ENCODE assay signal across 26 mouse cellular contexts in genomic region chr2:167354611-167355165, GRCm38 (mm10). TPM values are rescaled to one million over a fixed set of nuclear protein-coding genes. Genes with fewer than 3 reads are reported as not detected.
A peak's percentile ranks its signal among the peaks of the same experiment; 100 is the strongest.
DNase-seq lines count a peak whose midpoint lies in the region; ATAC-seq and TF ChIP-seq lines count a peak whose summit lies in the region.
"Had no signal": no experiment of that assay in that cellular context is flagged by ENCODE, and none has a peak within 500 bp of the region (broad histone marks: within the 10 kb centered on the region; RNA-seq: fewer than 3 reads in every experiment).

No protein-coding gene starts in this region.

- no peaks in the 10 kb centered on the region for H3K36me3 ChIP-seq in forebrain, embryonic 10.5 days (replicated peaks)
- H3K36me3 ChIP-seq in forebrain, embryonic 12.5 days (replicated peaks) = no peaks in the 10 kb centered on the region
- no peaks in the 10 kb centered on the region for H3K36me3 ChIP-seq in lung, embryonic 14.5 days (ENCODE audit: insufficient read depth)
- H3K36me3 ChIP-seq in embryonic facial prominence, embryonic 14.5 days (ENCODE audit: control insufficient read depth, insufficient read depth, low read length) = no peaks in the 10 kb centered on the region
- H3K36me3 ChIP-seq in stomach, postnatal 0 days (ENCODE audit: control insufficient read depth, insufficient read depth, low read length) = no peaks in the 10 kb centered on the region
- H3K36me3 ChIP-seq: forebrain, embryonic 15.5 days; G1E; hindbrain, embryonic 13.5 days; limb, embryonic 10.5 days; limb, embryonic 15.5 days; liver, embryonic 15.5 days; midbrain, embryonic 10.5 days; neural tube, embryonic 12.5 days had no signal

- no peak overlapping the region for H3K9ac ChIP-seq in forebrain, embryonic 12.5 days
- no peak overlapping the region for H3K9ac ChIP-seq in lung, embryonic 14.5 days
- no peak overlapping the region for H3K9ac ChIP-seq in embryonic facial prominence, embryonic 14.5 days (ENCODE audit: low read depth, low read length)
- H3K9ac ChIP-seq in stomach, postnatal 0 days (ENCODE audit: low read length) = no peak overlapping the region
- H3K9ac ChIP-seq: forebrain, embryonic 15.5 days; hindbrain, embryonic 13.5 days; limb, embryonic 15.5 days; liver, embryonic 15.5 days; neural tube, embryonic 12.5 days had no signal

- H3K4me1 ChIP-seq in forebrain, embryonic 10.5 days = peaks cover 32% of the 10 kb centered on the region
- peaks cover 15% of the 10 kb centered on the region; the same call in 1 of the 2 replicates for H3K4me1 ChIP-seq in forebrain, embryonic 12.5 days
- peaks cover 5% of the 10 kb centered on the region; the same call in 1 of the 2 replicates for H3K4me1 ChIP-seq in lung, embryonic 14.5 days (ENCODE audit: insufficient read depth)
- no peaks in the 10 kb centered on the region; the same call in none of the 2 replicates for H3K4me1 ChIP-seq in embryonic facial prominence, embryonic 14.5 days (ENCODE audit: control insufficient read depth, insufficient read depth, low read length)
- no peaks in the 10 kb centered on the region for H3K4me1 ChIP-seq in stomach, postnatal 0 days (replicated peaks; ENCODE audit: control insufficient read depth, insufficient read depth)
- H3K4me1 ChIP-seq: neural tube, embryonic 12.5 days had no signal

- H3K27me3 ChIP-seq in forebrain, embryonic 10.5 days (ENCODE audit: poor library complexity, severe bottlenecking) = peaks cover 34% of the 10 kb centered on the region
- peaks cover 15% of the 10 kb centered on the region for H3K27me3 ChIP-seq in forebrain, embryonic 12.5 days
- H3K27me3 ChIP-seq in lung, embryonic 14.5 days (ENCODE audit: insufficient read depth, low read length) = no peaks in the 10 kb centered on the region
- H3K27me3 ChIP-seq in embryonic facial prominence, embryonic 14.5 days (replicated peaks; ENCODE audit: control insufficient read depth, insufficient read depth, low read length) = 0 out of 2 replicates have a peak, but pooled peaks cover 7% of the 10 kb centered on the region
- H3K27me3 ChIP-seq in stomach, postnatal 0 days (ENCODE audit: control insufficient read depth, insufficient read depth, low read length) = no peaks in the 10 kb centered on the region
- H3K27me3 ChIP-seq: forebrain, embryonic 15.5 days; limb, embryonic 15.5 days; neural tube, embryonic 12.5 days had no signal

- TF ChIP-seq EP300 in stomach, postnatal 0 days (optimal IDR thresholded peaks at IDR 0.05) = no peak

- no peak overlapping the region for H3K4me2 ChIP-seq in forebrain, embryonic 12.5 days
- no peak overlapping the region for H3K4me2 ChIP-seq in lung, embryonic 14.5 days
- H3K4me2 ChIP-seq in embryonic facial prominence, embryonic 14.5 days (ENCODE audit: low read depth, low read length) = no peak overlapping the region
- no peak overlapping the region for H3K4me2 ChIP-seq in stomach, postnatal 0 days (replicated peaks; ENCODE audit: low read depth)
- H3K4me2 ChIP-seq: forebrain, embryonic 15.5 days; heart, embryonic 11.5 days; hindbrain, embryonic 13.5 days; limb, embryonic 15.5 days; liver, embryonic 15.5 days; neural tube, embryonic 12.5 days had no signal

- ATAC-seq in forebrain, embryonic 12.5 days (ENCODE audit: low FRiP score) = no peak
- no peak for ATAC-seq in lung, embryonic 14.5 days (ENCODE audit: insufficient read depth)
- peak; percentile 54 for ATAC-seq in embryonic facial prominence, embryonic 14.5 days (ENCODE audit: low read depth)
- peak; percentile 35; the same call in 1 of the 2 replicates for ATAC-seq in stomach, postnatal 0 days (ENCODE audit: low FRiP score, low TSS enrichment)
- ATAC-seq: forebrain, embryonic 15.5 days; midbrain, embryonic 16.5 days had no signal

- H3K27ac ChIP-seq in forebrain, embryonic 10.5 days = peak overlapping the region; percentile 9; the same call in 1 of the 2 replicates
- no peak overlapping the region for H3K27ac ChIP-seq in forebrain, embryonic 12.5 days
- H3K27ac ChIP-seq in lung, embryonic 14.5 days (ENCODE audit: low read depth) = no peak overlapping the region
- H3K27ac ChIP-seq in embryonic facial prominence, embryonic 14.5 days (replicated peaks; ENCODE audit: low read depth, low read length) = no peak overlapping the region
- H3K27ac ChIP-seq in stomach, postnatal 0 days (replicated peaks) = no peak overlapping the region
- H3K27ac ChIP-seq: forebrain, embryonic 15.5 days; hindbrain, embryonic 13.5 days; limb, embryonic 10.5 days; limb, embryonic 15.5 days; liver, embryonic 15.5 days; midbrain, embryonic 10.5 days; neural tube, embryonic 12.5 days had no signal

- TF ChIP-seq CTCF in lung, embryonic 14.5 days (IDR thresholded peaks at IDR 0.05; ENCODE audit: low read depth) = no peak
- no peak for TF ChIP-seq CTCF in stomach, postnatal 0 days (IDR thresholded peaks at IDR 0.05; ENCODE audit: low read depth)

- 69% methylated on average over 9 of the region's 9 CpGs for WGBS in forebrain, embryonic 10.5 days
- WGBS in forebrain, embryonic 12.5 days = 61% methylated on average over 9 of the region's 9 CpGs
- 59% methylated on average over 9 of the region's 9 CpGs for WGBS in lung, embryonic 14.5 days
- WGBS in embryonic facial prominence, embryonic 14.5 days = 69% methylated on average over 9 of the region's 9 CpGs
- 43% methylated on average over 9 of the region's 9 CpGs for WGBS in stomach, postnatal 0 days

- no peaks in the 10 kb centered on the region for H3K9me3 ChIP-seq in forebrain, embryonic 10.5 days
- no peaks in the 10 kb centered on the region for H3K9me3 ChIP-seq in forebrain, embryonic 12.5 days
- no peaks in the 10 kb centered on the region for H3K9me3 ChIP-seq in lung, embryonic 14.5 days (ENCODE audit: low read depth, low read length)
- no peaks in the 10 kb centered on the region for H3K9me3 ChIP-seq in embryonic facial prominence, embryonic 14.5 days (ENCODE audit: control insufficient read depth, low read length)
- no peaks in the 10 kb centered on the region for H3K9me3 ChIP-seq in stomach, postnatal 0 days (ENCODE audit: control insufficient read depth, low read length)
- H3K9me3 ChIP-seq: forebrain, embryonic 15.5 days; G1E; hindbrain, embryonic 13.5 days; limb, embryonic 10.5 days; limb, embryonic 15.5 days; liver, embryonic 15.5 days; midbrain, embryonic 10.5 days; neural tube, embryonic 12.5 days had no signal

- no peak overlapping the region for H3K4me3 ChIP-seq in forebrain, embryonic 10.5 days
- H3K4me3 ChIP-seq in forebrain, embryonic 12.5 days (replicated peaks) = no peak overlapping the region
- H3K4me3 ChIP-seq in lung, embryonic 14.5 days (ENCODE audit: low read depth, low read length) = no peak overlapping the region
- no peak overlapping the region for H3K4me3 ChIP-seq in embryonic facial prominence, embryonic 14.5 days (ENCODE audit: low read depth, low read length)
- H3K4me3 ChIP-seq in stomach, postnatal 0 days (ENCODE audit: low read depth, low read length) = no peak overlapping the region
- H3K4me3 ChIP-seq: forebrain, embryonic 15.5 days; hindbrain, embryonic 13.5 days; limb, embryonic 10.5 days; limb, embryonic 15.5 days; liver, embryonic 15.5 days; midbrain, embryonic 10.5 days; myocyte; neural tube, embryonic 12.5 days had no signal

- DNase-seq in forebrain, embryonic 10.5 days (ENCODE audit: extremely low spot score, low spot score) = no peak
- peak; percentile 13 for DNase-seq in lung, embryonic 14.5 days
- DNase-seq in lung, postnatal 10 days = no peak
- DNase-seq in embryonic facial prominence, embryonic 14.5 days (ENCODE audit: low spot score) = peak; percentile 72
- DNase-seq in stomach, postnatal 0 days (ENCODE audit: low spot score) = peak; percentile 38
- DNase-seq in embryo, embryonic 9.5 days (ENCODE audit: extremely low spot score) = no peak
- DNase-seq: adrenal gland, adult 8-10 months; cerebellum, adult 8-10 months; cerebellum, postnatal 25 days; gastrocnemius, postnatal 36 days; heart, adult 18-20 months; heart, postnatal 36 days; layer of hippocampus, adult 9-11 months; right cerebral cortex, adult 18-20 months had no signal

RNA-seq across cellular contexts. Expression of gene B4galt5, which starts 5.7 kb away (rescaled TPM):
- polyA plus RNA-seq in forebrain, embryonic 10.5 days (2016; fragmentation: Nextera tagmentation; extraction: Ambion mirVana) = 6.0 and 7.3 TPM in 2 replicates
- 7.6 and 13.4 TPM in 2 replicates for polyA plus RNA-seq in forebrain, embryonic 12.5 days (2016; fragmentation: Nextera tagmentation; extraction: Ambion mirVana)
- 20.5 and 24.1 TPM in 2 replicates for polyA plus RNA-seq in lung, embryonic 14.5 days (2014; fragmentation: Nextera tagmentation; extraction: Ambion mirVana)
- polyA plus RNA-seq in embryonic facial prominence, embryonic 14.5 days (2014; fragmentation: Nextera tagmentation; extraction: Ambion mirVana) = 17.9 and 24.3 TPM in 2 replicates
- polyA plus RNA-seq in stomach, postnatal 0 days (2015; fragmentation: Nextera tagmentation; extraction: Ambion mirVana) = 4.5 and 6.0 TPM in 2 replicates

Comparison
In these comparisons a context has a peak if more than half of its experiments do, and no peak if none do; other contexts are left out.
1. DNase-seq: peak in lung, embryonic 14.5 days (single experiment), embryonic facial prominence, embryonic 14.5 days (single experiment) and stomach, postnatal 0 days (single experiment); none in forebrain, embryonic 10.5 days (single experiment), lung, postnatal 10 days (single experiment) and embryo, embryonic 9.5 days (single experiment).
2. ATAC-seq: peak in embryonic facial prominence, embryonic 14.5 days (single experiment) and stomach, postnatal 0 days (single experiment); none in forebrain, embryonic 12.5 days (single experiment) and lung, embryonic 14.5 days (single experiment).